In genomic region chr19:32320366-32320666, GRCm38 (mm10) we compare ENCODE assay signal across 8 mouse cellular contexts.
DNase-seq lines count a peak whose midpoint lies in the region; ATAC-seq lines count a peak whose summit lies in the region.

No protein-coding gene starts in this region.

- peak; percentile 26 for DNase-seq in midbrain, embryonic 14.5 days
- peak; percentile 86 for DNase-seq in ZHBTc4 (ENCODE audit: low read depth, low spot score)
- DNase-seq in kidney, postnatal 10 days: peak; percentile 84
- peak; percentile 66 to 84 for DNase-seq in lung, postnatal 4 days
- DNase-seq in spleen, postnatal 14 days (ENCODE audit: low spot score in 2 of 2): peak; percentile 78 to 86
- DNase-seq in midbrain, embryonic 11.5 days (ENCODE audit: low spot score, missing footprints): no peak

- no peak for ATAC-seq in midbrain, embryonic 14.5 days (ENCODE audit: low FRiP score, low TSS enrichment)
- ATAC-seq in midbrain, embryonic 13.5 days: no peak
- ATAC-seq in erythroid progenitor cell, adult 5-6 weeks (replicated peaks; ENCODE audit: low FRiP score, poor library complexity, severe bottlenecking): peak; percentile 88
- no peak for ATAC-seq in midbrain, embryonic 11.5 days (ENCODE audit: low FRiP score)

- no peaks in the 10 kb centered on the region for H3K9me3 ChIP-seq in midbrain, embryonic 14.5 days (ENCODE audit: control insufficient read depth, low read length)
- H3K9me3 ChIP-seq in midbrain, embryonic 13.5 days: no peaks in the 10 kb centered on the region
- H3K9me3 ChIP-seq in midbrain, embryonic 11.5 days (ENCODE audit: control insufficient read depth, low read length): no peaks in the 10 kb centered on the region

- WGBS in midbrain, embryonic 14.5 days: 64% methylated on average over 4 of the region's 4 CpGs
- WGBS in midbrain, embryonic 13.5 days: 53% methylated on average over 4 of the region's 4 CpGs
- 49% methylated on average over 4 of the region's 4 CpGs for WGBS in midbrain, embryonic 11.5 days

- 0 out of 2 replicates have a peak, but pooled peaks cover 5% of the 10 kb centered on the region for H3K4me1 ChIP-seq in midbrain, embryonic 14.5 days (ENCODE audit: control insufficient read depth, insufficient read depth, low read length)
- H3K4me1 ChIP-seq in midbrain, embryonic 13.5 days (replicated peaks): peaks cover 10% of the 10 kb centered on the region; the same call in 1 of the 2 replicates
- peaks cover 8% of the 10 kb centered on the region for H3K4me1 ChIP-seq in midbrain, embryonic 11.5 days (ENCODE audit: control insufficient read depth, insufficient read depth, low read length)

- H3K27ac ChIP-seq in midbrain, embryonic 14.5 days (replicated peaks; ENCODE audit: low read depth, low read length): no peak overlapping the region
- H3K27ac ChIP-seq in midbrain, embryonic 13.5 days: no peak overlapping the region
- no peak overlapping the region for H3K27ac ChIP-seq in midbrain, embryonic 11.5 days (ENCODE audit: low read depth, low read length)

- H3K4me2 ChIP-seq in midbrain, embryonic 14.5 days (ENCODE audit: low read length): no peak overlapping the region
- H3K4me2 ChIP-seq in midbrain, embryonic 13.5 days (replicated peaks): no peak overlapping the region
- no peak overlapping the region for H3K4me2 ChIP-seq in midbrain, embryonic 11.5 days

- no peaks in the 10 kb centered on the region for H3K27me3 ChIP-seq in midbrain, embryonic 14.5 days (ENCODE audit: control insufficient read depth, insufficient read depth, low read length)
- H3K27me3 ChIP-seq in midbrain, embryonic 13.5 days: no peaks in the 10 kb centered on the region
- H3K27me3 ChIP-seq in midbrain, embryonic 11.5 days (ENCODE audit: control insufficient read depth, insufficient read depth, low read length): no peaks in the 10 kb centered on the region

- no peak overlapping the region for H3K9ac ChIP-seq in midbrain, embryonic 14.5 days (replicated peaks; ENCODE audit: low read length)
- H3K9ac ChIP-seq in midbrain, embryonic 13.5 days (replicated peaks): no peak overlapping the region
- no peak overlapping the region for H3K9ac ChIP-seq in midbrain, embryonic 11.5 days (ENCODE audit: low read length)

- no peaks in the 10 kb centered on the region for H3K36me3 ChIP-seq in midbrain, embryonic 14.5 days (ENCODE audit: control insufficient read depth, insufficient read depth, low read length)
- H3K36me3 ChIP-seq in midbrain, embryonic 13.5 days: no peaks in the 10 kb centered on the region
- H3K36me3 ChIP-seq in midbrain, embryonic 11.5 days (ENCODE audit: control insufficient read depth, insufficient read depth, low read length): no peaks in the 10 kb centered on the region

- H3K4me3 ChIP-seq in midbrain, embryonic 14.5 days (replicated peaks; ENCODE audit: low read depth, low read length): no peak overlapping the region
- no peak overlapping the region for H3K4me3 ChIP-seq in midbrain, embryonic 13.5 days (replicated peaks)
- H3K4me3 ChIP-seq in midbrain, embryonic 11.5 days (ENCODE audit: low read depth, low read length): no peak overlapping the region
